Mouse (Mus musculus) R1 (cell line): Measurements from ENCODE around the gene Fam83d.
A peak's percentile ranks its signal among the peaks of the same experiment; 100 is the strongest.

Experiments
- DNase-seq: peaks from one replicate; pipeline ENCODE4 v3.0.0-alpha.2; 2018; ENCODE audit warnings: low read depth, low spot score

Gene Fam83d

GRCm38 (mm10) chr2:158745049-158745482 is 22.8 kb upstream of the Fam83d start:
- DNase-seq, result peak; percentile 74

GRCm38 (mm10) chr2:158746164-158746563 is 21.7 kb upstream of the Fam83d start:
- DNase-seq, result no peak

GRCm38 (mm10) chr2:158749366-158749765 is 18.5 kb upstream of the Fam83d start:
- no peak for DNase-seq

GRCm38 (mm10) chr2:158760231-158760630 is 7.7 kb upstream of the Fam83d start:
- no peak for DNase-seq

- no peak for DNase-seq
Observed at GRCm38 (mm10) chr2:158762339-158762738, 5.6 kb upstream of the Fam83d start.

- peak; percentile 65 for DNase-seq
Observed at GRCm38 (mm10) chr2:158768350-158768749, 457 bp downstream of the Fam83d start.

GRCm38 (mm10) chr2:158768771-158769170 is 878 bp downstream of the Fam83d start:
- peak; percentile 41 for DNase-seq

- DNase-seq, result no peak
Observed at GRCm38 (mm10) chr2:158770126-158770757, 2.3 kb downstream of the Fam83d start.

GRCm38 (mm10) chr2:158771066-158771763 is 3.3 kb downstream of the Fam83d start:
- DNase-seq, result no peak

GRCm38 (mm10) chr2:158772808-158773207 is 4.9 kb downstream of the Fam83d start:
- DNase-seq, result no peak

- no peak for DNase-seq
Observed at GRCm38 (mm10) chr2:158774886-158775285, 7.0 kb downstream of the Fam83d start.

- no peak for DNase-seq
Observed at GRCm38 (mm10) chr2:158776716-158777115, 8.8 kb downstream of the Fam83d start.

- DNase-seq, result no peak
Observed at GRCm38 (mm10) chr2:158777490-158777889, 9.6 kb downstream of the Fam83d start.

GRCm38 (mm10) chr2:158778349-158778748 is 10.5 kb downstream of the Fam83d start:
- no peak for DNase-seq

GRCm38 (mm10) chr2:158781126-158781525 is 13.2 kb downstream of the Fam83d start:
- no peak for DNase-seq

- peak; percentile 71 for DNase-seq
Observed at GRCm38 (mm10) chr2:158786927-158787795, 19.3 kb downstream of the Fam83d start.

GRCm38 (mm10) chr2:158794494-158795004 is 26.7 kb downstream of the Fam83d start, which contains the start of gene Dhx35:
TSS of gene Dhx35 (plus strand) at chr2:158794807.
- DNase-seq, result peak; percentile 98

- DNase-seq, result no peak
Observed at GRCm38 (mm10) chr2:158795043-158795442, 27.1 kb downstream of the Fam83d start.

- DNase-seq, result no peak
Observed at GRCm38 (mm10) chr2:158795875-158796274, 28.0 kb downstream of the Fam83d start.

GRCm38 (mm10) chr2:158799328-158799727 is 31.4 kb downstream of the Fam83d start:
- DNase-seq, result peak; percentile 82

GRCm38 (mm10) chr2:158800788-158801187 is 32.9 kb downstream of the Fam83d start:
- peak; percentile 70 for DNase-seq

GRCm38 (mm10) chr2:158803575-158803974 is 35.7 kb downstream of the Fam83d start:
- no peak for DNase-seq
